Mouse (Mus musculus) spleen, postnatal 10 days (tissue): Measurements from ENCODE around the gene Gm10320.

Experiments used
- DNase-seq, 2 experiments: peaks; one replicate each; pipeline ENCODE4 v3.0.0; 2021 to 2022; ENCODE audit warnings: low spot score in 2 of 2

Gm10320 gene

DNA sequence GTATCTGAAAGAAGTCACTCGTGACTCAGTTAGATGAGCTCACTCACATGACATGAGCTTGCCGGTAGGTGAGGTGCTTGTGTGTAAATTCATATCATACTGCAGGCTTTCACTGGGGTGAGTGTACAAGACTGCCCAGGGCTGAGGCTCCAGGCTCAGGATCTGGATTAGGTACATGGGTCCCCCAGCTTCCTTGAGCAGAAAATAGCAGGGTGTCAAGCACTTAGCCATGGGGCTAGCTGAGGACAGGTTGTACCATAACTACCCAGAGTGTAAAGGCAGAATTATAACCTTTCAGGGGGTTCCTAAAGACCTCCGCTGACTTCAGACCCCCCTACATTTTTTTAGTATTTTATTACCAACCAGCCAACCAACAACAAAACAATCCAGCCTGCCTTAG is at the start of gene Gm10320:
Gene Gm10320 (minus strand): TSS at position 93 of the 400 bp plus-strand sequence.
- DNase-seq, result no peak

DNA sequence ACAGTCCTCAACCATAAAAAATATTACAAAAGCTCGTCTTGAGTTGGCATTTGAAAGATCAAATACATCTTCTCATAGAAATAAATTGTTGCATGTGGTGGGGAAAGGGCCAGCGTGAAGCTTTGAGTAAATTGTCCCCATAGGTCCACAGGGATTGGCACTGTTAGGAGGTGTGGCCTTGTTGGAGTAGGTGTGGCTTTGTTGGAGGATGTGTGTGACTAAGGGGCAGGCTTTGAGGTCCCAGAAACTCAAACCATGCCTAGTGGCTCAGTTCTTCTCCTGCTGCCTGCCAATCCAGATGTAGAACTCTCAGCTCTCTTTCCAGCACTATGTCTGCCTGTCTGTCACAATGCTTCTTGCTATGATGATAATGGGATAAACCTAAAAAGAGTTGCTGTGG is 49.8 kb upstream of the Gm10320 start:
- DNase-seq, result no peak

DNA sequence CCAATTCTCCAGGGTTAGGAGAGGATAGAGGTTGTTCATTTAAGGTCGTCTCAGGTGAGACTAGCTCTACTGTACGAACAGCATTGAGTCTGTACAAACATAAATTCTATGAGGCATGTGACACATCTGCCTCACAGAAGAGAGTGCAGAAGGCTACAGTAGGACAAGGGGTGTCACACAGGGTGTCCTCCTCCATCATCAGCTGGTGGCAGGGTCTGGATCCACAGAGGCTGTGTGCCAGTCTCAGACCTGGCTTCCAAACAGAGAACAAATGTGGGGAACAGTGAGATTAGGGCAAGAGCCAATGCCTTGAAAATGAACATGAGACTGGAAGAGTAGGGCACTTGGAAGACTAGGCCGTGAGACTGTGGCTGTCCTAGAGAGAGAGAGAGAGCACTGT is 48.4 kb upstream of the Gm10320 start:
- no peak for DNase-seq

DNA sequence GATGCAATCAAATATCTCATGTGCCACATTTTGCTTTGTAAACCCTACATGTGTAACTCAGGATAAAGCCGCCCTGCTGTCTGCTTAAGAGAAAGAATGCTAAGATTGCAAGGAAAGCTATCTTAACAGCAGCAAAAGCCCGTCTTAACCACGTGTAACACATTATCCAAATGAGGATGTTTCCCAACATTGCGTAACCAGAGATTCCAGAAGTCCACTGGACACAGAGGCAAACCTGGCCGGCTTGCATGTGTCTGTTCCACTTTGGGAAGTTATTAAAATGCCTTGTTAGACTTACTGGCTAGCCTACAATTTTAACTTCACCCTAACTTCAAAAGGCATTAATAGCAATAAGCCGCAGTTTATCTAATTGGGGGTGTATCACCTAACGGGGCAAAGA is 47.5 kb upstream of the Gm10320 start:
- DNase-seq, result no peak

DNA sequence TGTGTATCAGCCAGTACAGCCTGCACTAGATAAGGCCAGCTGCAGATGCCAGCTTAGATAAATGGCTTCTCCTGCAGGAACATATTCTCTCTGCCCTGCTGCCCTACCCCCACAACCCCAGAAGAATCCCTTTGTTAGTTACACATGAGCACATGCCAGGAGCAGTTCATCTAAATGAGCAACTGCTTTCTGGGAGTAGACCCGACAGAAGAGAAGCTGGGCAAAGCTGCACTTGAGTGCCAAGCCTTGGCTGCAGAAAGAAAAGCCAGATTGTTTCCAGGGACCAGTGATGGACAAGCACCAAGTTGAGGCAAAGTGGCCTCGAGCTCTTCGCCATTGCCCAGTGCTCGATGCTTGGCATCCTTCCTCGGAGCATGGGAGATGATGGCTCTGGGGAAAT is 46.8 kb upstream of the Gm10320 start:
- no peak for DNase-seq

DNA sequence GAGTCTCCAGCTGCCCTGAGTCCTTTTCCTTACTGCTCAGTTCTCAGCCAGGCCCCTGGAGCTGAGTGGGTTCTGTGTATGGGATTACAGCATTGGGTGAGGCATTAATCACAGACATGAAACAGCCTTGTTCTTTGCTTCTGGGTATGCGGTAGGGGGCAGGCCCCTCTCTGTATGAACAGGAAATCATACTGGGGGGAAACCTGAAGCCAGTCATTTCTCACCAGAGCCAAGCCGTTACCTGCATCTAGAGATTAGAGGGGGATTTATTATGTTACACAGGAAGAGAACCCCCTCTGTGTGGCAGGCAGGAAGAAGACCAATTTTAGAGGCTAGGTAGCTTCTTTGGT is 43.1 kb upstream of the Gm10320 start:
- no peak for DNase-seq

DNA sequence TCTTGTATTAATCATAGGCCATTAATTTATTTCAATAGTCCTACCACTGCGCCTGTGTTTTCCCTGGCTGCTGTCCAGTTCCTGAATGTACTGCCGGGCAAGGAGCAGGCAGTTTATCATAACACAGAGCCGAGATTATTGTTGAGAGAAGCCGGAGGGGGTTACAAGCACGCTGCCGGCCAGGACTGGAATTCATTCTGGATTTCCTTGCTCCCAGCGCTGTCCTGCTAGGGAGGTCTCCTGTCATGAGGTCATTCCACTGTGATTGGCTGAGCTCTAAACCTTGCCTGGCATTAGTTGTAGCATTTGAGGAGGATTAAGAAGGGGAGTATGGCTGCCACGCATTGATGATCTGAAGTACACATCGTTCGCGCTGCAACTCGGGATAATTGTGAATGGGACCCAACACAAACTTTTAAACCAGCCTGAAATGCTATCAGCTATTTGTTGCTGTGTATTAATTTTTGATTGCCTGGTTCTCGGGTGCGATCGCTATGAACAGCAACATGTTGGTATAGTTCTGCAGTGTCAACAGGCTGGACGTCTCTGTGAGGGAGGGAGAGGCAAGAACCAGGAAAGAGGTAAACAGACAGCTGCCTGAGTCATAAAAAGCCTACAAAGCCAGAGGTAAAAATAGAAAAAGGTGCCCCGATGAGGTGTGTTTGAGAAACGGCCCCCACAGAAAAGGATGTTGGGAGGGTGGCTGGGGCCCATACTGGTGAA is 42.5 kb upstream of the Gm10320 start:
- DNase-seq, result no peak

DNA sequence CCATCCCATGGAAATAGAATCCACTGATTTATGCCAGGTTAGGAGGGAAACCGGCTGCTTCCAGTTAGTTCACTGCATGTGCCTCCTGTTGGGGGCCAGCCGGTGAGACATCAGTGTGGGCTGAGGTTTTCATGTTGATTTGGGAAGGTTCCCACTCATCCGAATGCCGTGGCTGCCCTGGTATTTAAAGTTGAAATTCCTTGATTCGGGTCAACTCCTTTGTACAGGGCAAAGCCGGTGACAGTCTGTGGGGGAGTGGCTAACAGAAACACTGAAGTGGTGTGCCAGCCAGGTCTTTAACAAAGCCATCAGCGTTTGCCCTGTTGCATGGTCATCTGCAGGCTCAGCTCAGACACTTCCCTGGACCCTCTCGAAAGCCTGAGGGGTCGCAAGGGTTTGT is 41.6 kb upstream of the Gm10320 start:
- DNase-seq, result no peak

DNA sequence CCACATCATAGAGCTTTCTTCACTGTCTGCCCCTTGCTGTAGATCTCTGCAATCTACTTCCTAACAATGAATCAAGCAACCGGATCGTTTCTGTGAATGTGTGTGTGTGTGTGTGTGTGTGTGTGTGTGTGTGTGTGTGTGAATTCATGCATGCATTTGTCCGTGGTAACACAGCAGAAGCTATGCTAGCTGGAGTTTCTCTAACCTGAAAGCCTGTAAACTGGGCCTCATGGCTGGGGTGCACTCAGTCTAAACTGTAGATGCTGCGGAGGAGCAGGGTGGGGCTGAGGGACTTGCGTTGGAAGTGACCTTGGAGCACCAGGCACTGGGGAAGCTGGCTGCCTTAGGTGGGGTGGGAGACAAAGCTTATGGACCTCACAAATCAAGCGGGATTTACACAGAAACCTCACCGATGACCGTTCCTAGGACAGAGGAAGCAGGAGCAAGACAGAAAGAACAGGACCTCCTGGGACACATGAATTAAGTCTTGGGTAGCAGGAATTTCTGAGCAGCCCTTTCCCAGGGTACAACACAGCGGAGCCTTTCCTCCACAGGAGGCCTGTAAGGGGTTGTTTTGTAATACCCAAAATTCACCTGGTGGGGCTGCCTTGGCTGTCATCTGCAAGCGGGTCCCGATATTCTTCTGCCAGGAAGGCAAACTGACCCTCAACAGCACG is 41.0 kb upstream of the Gm10320 start:
- no peak for DNase-seq

DNA sequence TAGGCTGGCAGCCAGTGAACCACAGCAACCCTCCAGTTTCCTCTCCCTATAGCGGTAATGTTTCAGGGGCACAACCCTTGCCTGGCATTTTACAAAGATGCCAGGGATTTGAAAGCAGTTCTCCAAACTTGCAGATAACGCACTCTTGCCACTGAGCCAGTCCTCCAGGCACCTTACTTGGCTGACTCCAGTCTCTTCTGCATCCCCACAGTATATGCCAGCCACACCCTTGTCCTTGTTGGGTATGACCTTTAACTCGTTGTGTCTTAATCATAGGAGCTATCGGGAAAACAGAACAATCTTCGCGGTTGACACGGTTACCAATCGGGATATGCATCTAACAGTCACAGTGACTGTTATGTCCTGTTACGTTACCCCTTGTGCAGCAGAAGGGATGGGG is 40.2 kb upstream of the Gm10320 start:
- DNase-seq, result no peak

DNA sequence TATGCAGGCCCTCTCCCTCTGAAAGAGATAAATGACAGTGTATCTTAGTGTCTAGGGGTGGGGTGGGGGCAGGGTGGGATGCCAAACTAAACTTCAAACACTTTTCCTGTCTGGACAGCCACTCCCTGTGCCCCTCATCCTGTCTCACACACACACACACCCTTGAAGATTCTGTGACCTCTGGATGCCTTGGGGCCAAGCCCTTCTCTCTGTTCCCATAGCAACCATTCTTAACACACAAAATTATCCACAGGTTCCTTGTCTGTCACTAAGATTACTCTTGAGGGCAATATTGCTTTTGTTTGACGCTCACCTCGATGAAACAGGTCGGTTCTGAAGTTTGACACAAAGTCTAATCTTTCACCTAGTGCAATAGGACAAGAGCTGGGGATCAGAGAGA is 39.5 kb upstream of the Gm10320 start:
- no peak for DNase-seq

DNA sequence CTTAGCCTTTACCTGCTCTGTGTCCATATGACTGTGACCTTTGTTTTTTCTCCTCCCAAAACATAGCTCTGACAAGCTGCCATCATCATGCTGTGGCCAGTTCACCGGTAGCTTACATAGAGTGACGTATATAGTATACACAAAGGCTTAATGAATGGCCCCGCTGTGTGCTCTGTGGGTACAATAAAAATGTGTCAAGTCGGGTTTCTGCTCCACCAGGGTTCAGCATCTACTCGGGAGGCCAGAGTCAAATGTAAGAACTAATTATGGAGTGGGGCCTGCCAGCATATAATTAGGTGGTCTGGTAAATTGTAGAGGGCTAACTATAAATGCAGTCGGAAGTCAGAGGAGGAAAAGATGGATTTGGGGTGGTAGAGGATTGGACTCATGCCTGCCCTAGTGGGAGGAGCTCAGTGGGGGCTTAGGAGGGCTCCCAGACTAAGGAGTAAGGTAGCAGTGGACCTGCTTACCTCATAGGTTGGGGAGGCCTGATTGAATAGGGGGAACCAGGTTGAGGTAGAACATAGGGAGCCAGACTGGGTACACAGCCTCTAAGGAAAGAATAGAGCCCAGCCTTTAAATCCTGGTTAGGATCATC is 32.0 kb upstream of the Gm10320 start:
- no peak for DNase-seq

DNA sequence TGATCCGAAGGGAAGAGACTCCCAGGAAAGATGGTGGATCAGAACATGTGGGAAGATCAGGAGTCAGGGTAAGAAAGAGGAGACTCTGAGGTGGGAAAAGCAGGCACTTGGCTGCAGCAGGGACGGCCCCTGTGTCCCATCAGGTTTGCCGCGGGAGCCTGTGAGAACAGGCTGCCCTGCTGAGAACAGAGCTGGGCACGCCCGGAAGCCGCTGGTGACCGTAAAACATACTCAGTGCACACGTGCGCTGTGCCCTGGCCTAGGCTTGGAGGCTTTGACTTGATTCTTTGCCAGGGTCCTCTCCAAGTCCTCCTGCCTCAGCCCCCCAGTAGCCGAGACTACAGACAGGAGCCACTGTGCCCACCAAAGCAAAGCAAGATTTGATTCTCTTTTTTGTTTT is 26.5 kb upstream of the Gm10320 start:
- DNase-seq, result no peak

DNA sequence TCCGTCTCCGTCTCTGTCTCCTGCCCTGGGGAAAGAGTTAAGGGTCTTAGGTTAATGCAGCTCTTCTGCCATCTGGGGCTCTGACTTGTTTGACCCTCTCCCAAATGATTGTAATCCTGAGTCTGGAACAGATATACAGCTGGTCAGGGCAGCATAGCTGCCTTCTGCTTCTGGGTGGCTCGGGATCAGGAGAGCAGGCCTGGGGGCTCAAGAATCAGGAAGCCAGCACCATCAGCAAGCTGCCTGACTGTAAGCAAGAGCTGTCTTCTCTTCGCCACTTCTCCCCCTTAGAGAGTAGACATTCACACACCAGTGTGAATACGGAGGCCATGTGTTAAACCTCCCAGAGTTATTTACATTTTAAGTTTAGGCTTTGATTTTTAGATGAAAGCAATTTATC is 25.9 kb upstream of the Gm10320 start:
- no peak for DNase-seq

DNA sequence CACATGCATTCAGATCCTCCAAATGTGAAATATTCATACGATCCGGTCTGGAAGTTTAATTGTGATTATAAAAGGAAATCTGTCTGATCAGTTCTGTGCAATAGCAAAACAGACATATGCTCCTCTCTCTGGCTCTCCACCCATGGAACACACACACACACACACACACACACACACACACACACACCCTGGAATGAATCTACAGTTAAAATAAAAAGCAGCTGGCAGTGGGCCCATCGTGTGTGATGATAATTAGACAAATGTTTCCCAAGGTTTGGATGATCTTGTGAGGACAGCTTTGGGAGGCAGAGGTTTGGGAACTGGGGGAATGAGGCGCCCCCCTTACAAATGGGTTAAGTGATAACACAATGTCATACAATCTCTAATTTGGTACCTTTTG is 25.2 kb upstream of the Gm10320 start:
- no peak for DNase-seq

DNA sequence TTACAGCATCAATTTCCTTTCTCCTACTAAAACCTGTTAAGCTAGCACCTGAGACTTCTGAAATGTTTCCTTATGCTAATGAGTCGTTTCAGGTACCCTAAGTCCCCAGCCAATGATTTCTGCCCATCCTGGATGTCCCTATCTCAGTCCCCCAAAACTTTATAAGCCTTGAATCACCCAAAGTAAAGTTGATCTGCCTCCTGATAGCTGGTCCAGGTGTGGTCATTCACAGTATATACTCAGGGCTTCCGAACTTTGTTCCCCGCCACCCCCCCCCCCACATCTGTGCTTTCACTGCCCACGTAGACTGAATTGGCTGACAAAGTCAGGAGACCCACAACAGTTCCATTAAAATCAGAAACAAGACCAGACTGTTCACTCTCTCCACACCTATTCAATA is 20.3 kb upstream of the Gm10320 start:
- no peak for DNase-seq

DNA sequence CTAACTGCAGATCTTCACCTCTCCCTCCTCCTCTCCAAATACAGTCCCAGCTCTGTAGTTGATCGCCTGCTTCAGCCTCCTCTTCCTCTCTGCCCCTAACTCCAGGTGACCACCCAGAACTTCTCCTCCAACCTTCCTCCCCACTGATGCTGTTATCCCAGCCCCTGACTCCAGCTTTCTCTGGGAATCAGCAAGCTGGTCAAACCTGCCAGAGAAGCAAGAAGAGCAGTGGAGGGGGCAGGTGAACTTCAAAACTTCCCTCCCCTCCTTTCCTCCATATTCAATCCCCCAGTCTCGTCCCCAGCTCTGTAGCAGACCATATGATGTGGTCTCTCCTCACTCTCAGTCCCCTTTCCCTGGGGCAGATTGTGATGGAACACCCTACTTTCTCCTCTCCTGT is 15.9 kb upstream of the Gm10320 start:
- DNase-seq, result no peak

DNA sequence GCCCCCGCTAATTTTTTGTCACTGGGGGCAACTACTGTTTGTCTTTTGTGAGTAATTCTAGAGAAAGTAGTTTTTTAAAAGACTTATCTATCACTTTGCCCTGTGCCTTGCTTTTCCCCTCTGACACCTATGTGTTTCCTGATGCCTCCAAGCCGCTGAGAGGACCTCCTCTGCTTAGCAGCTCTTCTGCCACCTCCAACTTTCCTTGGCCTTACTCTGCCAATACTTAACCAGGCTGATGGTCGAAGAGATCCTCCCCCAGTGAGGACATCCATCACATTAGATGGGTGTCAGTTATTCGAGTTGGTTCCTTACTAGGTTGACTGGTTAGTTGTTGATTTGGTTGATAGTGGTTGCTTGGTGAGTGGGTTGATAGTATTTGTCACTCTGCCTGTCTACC is 14.7 kb upstream of the Gm10320 start:
- no peak for DNase-seq

DNA sequence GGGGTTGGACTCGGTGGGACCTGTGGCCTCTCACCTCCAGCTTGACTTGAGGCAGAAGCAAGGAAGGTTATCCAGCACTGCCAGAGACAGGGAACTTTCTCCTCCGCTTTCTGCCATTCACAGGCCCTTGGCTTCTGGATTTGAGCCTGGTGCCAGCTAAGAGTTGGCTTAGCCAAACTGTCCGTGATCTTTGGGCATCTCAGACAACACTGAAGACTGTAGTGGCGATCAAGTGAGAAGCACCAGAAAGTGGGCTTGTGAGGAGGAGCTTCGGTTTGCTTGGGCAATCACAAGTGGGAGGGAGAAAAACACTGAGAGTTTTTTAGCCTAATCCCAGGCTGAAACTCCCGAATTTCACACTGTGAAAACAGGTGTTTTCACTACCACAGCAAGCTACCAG is 14.2 kb upstream of the Gm10320 start:
- DNase-seq, result no peak

DNA sequence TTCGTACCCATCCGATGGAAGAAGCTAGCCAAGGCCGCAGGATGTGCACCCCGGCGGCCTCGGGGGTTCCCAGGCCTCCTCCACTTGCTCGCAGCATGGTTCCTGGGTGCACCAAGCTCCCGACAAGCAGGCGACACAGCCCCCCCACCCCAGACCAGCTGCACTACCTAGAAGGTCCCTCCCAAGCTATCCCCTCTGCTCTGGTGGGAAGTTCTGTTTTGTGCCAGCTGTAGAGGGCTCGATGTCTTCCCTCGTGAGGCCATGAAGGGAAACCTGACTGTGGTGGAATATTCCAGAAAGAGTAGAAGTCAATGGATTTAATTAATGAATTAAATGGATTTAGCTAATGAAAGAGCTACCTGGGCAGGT is 13.7 kb upstream of the Gm10320 start:
- DNase-seq, result no peak

DNA sequence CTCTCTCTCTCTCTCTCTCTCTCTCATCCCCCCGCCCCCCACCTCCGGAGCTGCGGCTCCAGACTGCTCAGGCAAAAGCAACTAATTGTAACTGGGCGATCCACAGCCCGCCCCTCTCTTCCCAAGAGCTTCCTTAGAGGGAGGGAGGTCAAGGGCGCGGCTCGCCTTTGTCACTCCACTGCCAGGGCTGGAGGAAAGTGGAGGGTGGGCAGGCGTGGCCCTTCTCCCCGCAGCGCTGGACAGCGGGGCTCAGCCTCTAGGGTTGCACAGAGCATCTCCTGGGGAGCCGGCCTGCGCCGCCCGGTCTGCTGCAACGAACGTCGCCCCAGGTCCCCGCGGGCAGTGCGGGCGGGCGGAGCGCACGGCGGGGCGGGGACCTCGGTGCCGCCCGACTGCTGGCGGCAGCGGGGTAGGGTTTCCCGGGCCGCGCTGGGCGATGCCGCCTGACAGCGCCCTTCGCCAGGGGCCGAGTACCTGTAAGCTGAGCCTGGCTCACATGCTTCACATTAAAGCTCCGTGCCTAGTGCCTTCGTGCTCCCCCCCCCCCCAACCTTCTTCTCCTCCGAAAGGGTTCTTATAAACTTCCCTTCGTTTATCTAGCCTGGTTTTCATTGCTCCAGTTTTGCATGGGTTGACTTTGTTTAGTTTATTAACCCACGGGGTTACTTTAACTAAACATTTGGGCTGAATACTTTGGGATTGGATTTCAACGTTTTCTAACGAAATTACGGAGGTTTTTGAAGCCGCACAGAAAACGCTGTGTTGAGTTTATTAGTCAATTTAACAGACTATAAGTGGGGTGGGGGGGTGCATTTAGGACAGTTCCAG is 13.1 kb upstream of the Gm10320 start:
- DNase-seq, result no peak

DNA sequence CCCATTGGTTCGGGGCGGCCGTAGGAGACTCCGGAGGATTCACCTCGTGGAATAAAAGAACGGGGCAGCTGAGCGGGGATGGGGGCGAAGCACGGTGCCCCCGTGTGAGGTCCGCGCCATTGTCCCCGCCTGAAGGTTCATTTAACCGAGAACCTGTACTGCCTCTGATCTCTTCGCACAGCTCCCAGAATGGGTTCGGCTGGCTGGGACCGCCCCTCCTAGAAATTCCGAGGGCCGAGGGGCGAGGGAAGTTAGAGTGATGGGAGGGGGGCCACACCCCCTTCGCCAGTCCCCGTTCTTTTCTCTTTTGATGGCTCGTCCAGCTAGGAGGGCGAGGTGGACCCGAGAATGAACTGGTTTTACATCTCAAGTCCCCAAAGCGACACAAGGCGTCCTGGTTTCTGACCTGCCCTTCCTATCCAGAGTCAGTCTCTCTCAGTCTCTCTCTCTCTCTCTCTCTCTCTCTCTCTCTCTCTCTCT is 12.4 kb upstream of the Gm10320 start:
- DNase-seq, result no peak

DNA sequence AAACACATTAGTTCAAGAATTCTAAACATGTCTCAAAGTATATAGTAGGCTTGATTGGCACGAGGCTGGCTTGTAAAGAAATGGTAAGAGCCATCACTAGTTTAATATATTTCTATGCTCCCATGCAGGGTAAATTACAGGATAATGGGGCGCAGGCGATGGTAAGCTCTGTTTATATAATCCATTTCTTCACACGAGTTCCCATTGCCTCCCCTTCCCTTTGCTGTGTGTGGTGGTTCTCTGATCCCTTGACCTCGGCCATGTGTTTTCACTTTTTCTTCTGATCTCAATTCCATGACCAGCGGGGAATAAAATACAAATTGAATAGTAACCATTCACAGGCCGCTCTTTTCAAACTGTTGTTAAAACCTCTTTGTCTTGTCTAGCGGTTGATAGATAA is 11.8 kb upstream of the Gm10320 start:
- DNase-seq, result no peak
